Mouse (Mus musculus) intestine, embryonic 14.5 days (tissue): ENCODE results near the gene Myo16. TPM values are rescaled to one million over a fixed set of nuclear protein-coding genes. Genes with fewer than 3 reads are reported as not detected.

ENCODE experiments used
- ATAC-seq: fragments of 200-750 bp; cut with Nextera tagmentation; replicated peaks from 2 replicates; pipeline ENCODE4 v1.8.0; 2017; ENCODE audit warnings: low read depth, moderate number of reproducible peaks, moderate TSS enrichment, moderate library complexity; ENCODE audit not compliant: low FRiP score, low TSS enrichment
- DNase-seq: peaks from one replicate; pipeline ENCODE4 v3.0.0-alpha.2; 2018; ENCODE audit warnings: low spot score
- H3K27ac ChIP-seq: fragments of 300-500 bp; sonication (generic); 2 replicates; pipeline ENCODE4 v1.5.1; 2014; ENCODE audit warnings: low read depth, mild to moderate bottlenecking, control low read depth
- H3K27me3 ChIP-seq: fragments of 300-500 bp; sonication (generic); replicated peaks from 2 replicates; pipeline ENCODE4 v1.6.1; 2014; ENCODE audit warnings: low read length, control low read depth; ENCODE audit not compliant: control insufficient read depth, insufficient read depth
- H3K36me3 ChIP-seq: fragments of 300-500 bp; sonication (generic); 2 replicates; pipeline ENCODE4 v1.6.1; 2014; ENCODE audit warnings: low read length, control low read depth; ENCODE audit not compliant: control insufficient read depth, insufficient read depth
- H3K4me1 ChIP-seq: fragments of 300-500 bp; sonication (generic); replicated peaks from 2 replicates; pipeline ENCODE4 v1.6.1; 2014; ENCODE audit warnings: low read length, control low read depth, mixed read lengths; ENCODE audit not compliant: control insufficient read depth, insufficient read depth
- H3K4me2 ChIP-seq: fragments of 300-500 bp; sonication (generic); 2 replicates; pipeline ENCODE4 v1.6.1; 2014; ENCODE audit warnings: low read length
- H3K4me3 ChIP-seq: fragments of 300-500 bp; sonication (generic); 2 replicates; pipeline ENCODE4 v1.5.1; 2014; ENCODE audit warnings: low read depth, low read length, control low read depth, mixed read lengths
- H3K9ac ChIP-seq: fragments of 300-500 bp; sonication (generic); 2 replicates; pipeline ENCODE4 v1.6.1; 2014; ENCODE audit warnings: mild to moderate bottlenecking, low read length
- H3K9me3 ChIP-seq: fragments of 300-500 bp; sonication (generic); 2 replicates; pipeline ENCODE4 v1.6.1; 2016; ENCODE audit warnings: low read length, control low read depth; ENCODE audit not compliant: control insufficient read depth
- WGBS: fragments of 180-500 bp; shearing (Covaris S2); extraction: QIAGEN DNeasy Blood & Tissue Kit; methylation state at CpG from one replicate; pipeline ENCODE4 v1.1.7; 2014; 5-methylcytosine and 5-hydroxymethylcytosine counted together
- polyA plus RNA-seq: library from polyadenylated mRNA; unstranded; fragments of >200 nt; fragmentation: Nextera tagmentation; extraction: Ambion mirVana; gene quantifications from 2 replicates; pipeline ENCODE4 v1.2.1, GENCODE M21; 2014

Myo16 gene
- polyA plus RNA-seq, 1 experiment from 2014 or later: 0.26 TPM

GRCm38 (mm10) chr8:10633360-10634140 lies 479.8 kb downstream of the Myo16 start:
- Histone ChIP-seq H3K4me1 (peaks cover 6% of the 10 kb centered on the region; the same call in 1 of the 2 replicates), H3K27me3 (no peaks in the 10 kb centered on the region), H3K36me3 (no peaks in the 10 kb centered on the region), H3K27ac (no peak overlapping the region), H3K9ac (no peak overlapping the region), H3K9me3 (no peaks in the 10 kb centered on the region), H3K4me2 (no peak overlapping the region), H3K4me3 (no peak overlapping the region)
- no peak for ATAC-seq
- no peak for DNase-seq
- 58% methylated on average over 12 of the region's 12 CpGs for WGBS

GRCm38 (mm10) chr8:10634421-10634820 lies 480.7 kb downstream of the Myo16 start:
- Histone ChIP-seq H3K27ac (no peak overlapping the region), H3K4me2 (no peak overlapping the region), H3K4me1 (peaks cover 6% of the 10 kb centered on the region; the same call in 1 of the 2 replicates), H3K9ac (no peak overlapping the region), H3K4me3 (no peak overlapping the region), H3K27me3 (no peaks in the 10 kb centered on the region), H3K9me3 (no peaks in the 10 kb centered on the region), H3K36me3 (no peaks in the 10 kb centered on the region)
- DNase-seq (no peak), ATAC-seq (no peak)
- WGBS: 65% methylated on average over 13 of the region's 13 CpGs

- WGBS: 90% methylated on average over 8 of the region's 8 CpGs
Measured at GRCm38 (mm10) chr8:10638871-10639270, 485.2 kb downstream of the Myo16 start.

DNA sequence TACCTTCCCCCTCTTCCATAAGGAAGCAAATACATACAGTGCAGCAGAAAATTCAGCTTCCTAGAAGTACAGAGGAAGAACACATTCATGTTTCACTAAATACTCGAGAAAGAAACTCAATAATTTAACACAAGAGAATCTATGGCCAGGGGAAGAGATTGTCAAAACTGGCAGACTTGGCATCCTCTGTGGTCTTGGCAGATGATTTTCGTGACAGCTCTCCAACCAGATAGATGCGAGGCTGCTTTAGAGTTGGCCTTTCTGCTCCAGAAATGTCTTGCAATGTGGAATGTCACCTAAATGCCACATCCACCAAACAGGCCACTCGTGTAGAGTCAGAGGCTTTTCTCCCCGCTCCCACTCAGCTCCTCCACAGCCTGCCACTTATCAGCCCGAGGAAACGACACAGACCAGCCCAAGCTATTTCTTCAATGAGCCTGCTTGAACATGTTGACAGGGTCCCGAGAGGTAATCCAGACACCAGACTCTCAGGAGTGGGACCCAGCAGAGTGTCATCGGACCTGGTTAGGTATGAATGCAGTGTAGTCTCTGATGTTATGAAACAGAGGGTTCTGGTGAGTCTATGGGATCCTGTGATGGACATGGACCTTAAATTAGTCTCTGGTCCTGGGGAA lies 486.6 kb downstream of the Myo16 start:
- Histone ChIP-seq H3K4me2 (no peak overlapping the region), H3K27me3 (no peaks in the 10 kb centered on the region), H3K9me3 (no peaks in the 10 kb centered on the region), H3K36me3 (no peaks in the 10 kb centered on the region), H3K9ac (no peak overlapping the region), H3K4me1 (no peaks in the 10 kb centered on the region), H3K4me3 (no peak overlapping the region), H3K27ac (no peak overlapping the region)
- DNase-seq: no peak
- WGBS: 57% methylated on average over 9 of the region's 9 CpGs
- no peak for ATAC-seq

More at GRCm38 (mm10) chr8:10638871-10639270, 485.2 kb downstream of the Myo16 start:
- Histone ChIP-seq H3K9me3 (no peaks in the 10 kb centered on the region), H3K27me3 (no peaks in the 10 kb centered on the region), H3K36me3 (no peaks in the 10 kb centered on the region), H3K4me1 (no peaks in the 10 kb centered on the region), H3K27ac (no peak overlapping the region), H3K4me2 (no peak overlapping the region), H3K9ac (no peak overlapping the region), H3K4me3 (no peak overlapping the region)
- ATAC-seq (no peak), DNase-seq (no peak)

- Histone ChIP-seq H3K9ac (no peak overlapping the region), H3K4me3 (no peak overlapping the region), H3K4me2 (no peak overlapping the region), H3K4me1 (no peaks in the 10 kb centered on the region), H3K27me3 (no peaks in the 10 kb centered on the region), H3K27ac (no peak overlapping the region), H3K9me3 (no peaks in the 10 kb centered on the region), H3K36me3 (no peaks in the 10 kb centered on the region)
- no peak for ATAC-seq
- DNase-seq: no peak
- WGBS: 69% methylated on average over 7 of the region's 7 CpGs
Measured at GRCm38 (mm10) chr8:10640859-10641258, 487.1 kb downstream of the Myo16 start.

GRCm38 (mm10) chr8:10641343-10641742 lies 487.6 kb downstream of the Myo16 start:
- no peak overlapping the region for H3K4me2 ChIP-seq
- ATAC-seq (no peak), DNase-seq (no peak)
- H3K9ac ChIP-seq: no peak overlapping the region
- H3K4me3 ChIP-seq: no peak overlapping the region
- H3K27me3 ChIP-seq: no peaks in the 10 kb centered on the region
- H3K9me3 ChIP-seq: no peaks in the 10 kb centered on the region
- H3K27ac ChIP-seq: no peak overlapping the region
- H3K4me1 ChIP-seq: no peaks in the 10 kb centered on the region
- no peaks in the 10 kb centered on the region for H3K36me3 ChIP-seq

- Histone ChIP-seq H3K36me3 (no peaks in the 10 kb centered on the region), H3K9ac (no peak overlapping the region), H3K4me2 (no peak overlapping the region), H3K27me3 (no peaks in the 10 kb centered on the region), H3K9me3 (no peaks in the 10 kb centered on the region), H3K4me1 (no peaks in the 10 kb centered on the region), H3K27ac (no peak overlapping the region), H3K4me3 (no peak overlapping the region)
- ATAC-seq (no peak), DNase-seq (no peak)
- WGBS: 73% methylated on average over 4 of the region's 4 CpGs
Measured at GRCm38 (mm10) chr8:10643244-10643643, 489.5 kb downstream of the Myo16 start.

DNA sequence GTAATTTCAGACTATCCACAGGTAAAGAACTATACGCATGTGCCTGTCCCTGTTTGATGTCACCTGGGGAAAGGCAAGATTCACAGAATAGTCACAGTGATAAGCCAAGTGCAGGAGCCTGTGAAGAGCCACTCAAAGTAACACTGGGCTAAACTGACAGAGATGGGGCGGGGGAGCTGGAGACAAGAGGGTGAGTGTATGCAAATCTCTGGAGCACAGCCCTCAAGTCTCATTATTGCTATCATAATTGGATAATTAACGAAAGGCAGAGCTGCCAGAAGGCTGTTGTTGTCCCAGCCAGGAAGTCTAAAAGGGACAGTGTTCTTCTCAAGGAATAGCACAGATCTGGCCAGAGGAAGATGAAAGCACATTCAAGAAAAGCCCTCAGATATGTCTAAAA lies 490.8 kb downstream of the Myo16 start:
- Histone ChIP-seq H3K36me3 (no peaks in the 10 kb centered on the region), H3K27me3 (no peaks in the 10 kb centered on the region), H3K4me1 (no peaks in the 10 kb centered on the region), H3K9me3 (no peaks in the 10 kb centered on the region), H3K4me2 (no peak overlapping the region), H3K27ac (no peak overlapping the region), H3K9ac (no peak overlapping the region), H3K4me3 (no peak overlapping the region)
- DNase-seq (no peak), ATAC-seq (no peak)
- WGBS: 72% methylated on average over 3 of the region's 3 CpGs

GRCm38 (mm10) chr8:10645740-10646139 lies 492.0 kb downstream of the Myo16 start:
- H3K4me1 ChIP-seq: no peaks in the 10 kb centered on the region
- no peaks in the 10 kb centered on the region for H3K9me3 ChIP-seq
- ATAC-seq (no peak), DNase-seq (no peak)
- no peaks in the 10 kb centered on the region for H3K36me3 ChIP-seq
- 95% methylated on average over 5 of the region's 5 CpGs for WGBS
- H3K4me2 ChIP-seq: no peak overlapping the region
- H3K4me3 ChIP-seq: no peak overlapping the region
- H3K27me3 ChIP-seq: no peaks in the 10 kb centered on the region
- H3K9ac ChIP-seq: no peak overlapping the region
- no peak overlapping the region for H3K27ac ChIP-seq
